Mouse (Mus musculus) limb, embryonic 11.5 days (tissue): Measurements from ENCODE around the gene Nfe2l2. TPM values are rescaled to one million over a fixed set of nuclear protein-coding genes. Genes with fewer than 3 reads are reported as not detected.

Source experiments
- ATAC-seq: fragments of 200-750 bp; cut with Nextera tagmentation; 2 replicates; pipeline ENCODE4 v1.8.0; 2017; ENCODE audit warnings: low read depth; ENCODE audit not compliant: insufficient number of reproducible peaks, low FRiP score, low TSS enrichment
- DNase-seq: peaks from one replicate; pipeline ENCODE4 v3.0.0-alpha.2; 2015; ENCODE audit warnings: low spot score
- H3K27ac ChIP-seq: fragments of 300-500 bp; sonication (generic); replicated peaks from 2 replicates; pipeline ENCODE4 v1.5.1; 2014; ENCODE audit warnings: low read depth, mild to moderate bottlenecking, low read length
- H3K27me3 ChIP-seq: fragments of 300-500 bp; sonication (generic); 2 replicates; pipeline ENCODE4 v1.6.1; 2014; ENCODE audit warnings: mild to moderate bottlenecking, low read length, mixed read lengths; ENCODE audit not compliant: control insufficient read depth, insufficient read depth
- H3K36me3 ChIP-seq: fragments of 300-500 bp; sonication (generic); 2 replicates; pipeline ENCODE4 v1.6.1; 2014; ENCODE audit warnings: mild to moderate bottlenecking, low read length, moderate library complexity, mixed read lengths; ENCODE audit not compliant: control insufficient read depth, insufficient read depth
- H3K4me1 ChIP-seq: fragments of 300-500 bp; sonication (generic); 2 replicates; pipeline ENCODE4 v1.6.1; 2014; ENCODE audit warnings: low read length, mixed read lengths; ENCODE audit not compliant: control insufficient read depth, insufficient read depth
- H3K4me2 ChIP-seq: fragments of 300-500 bp; sonication (generic); 2 replicates; pipeline ENCODE4 v1.6.1; 2014; ENCODE audit warnings: low read depth, mild to moderate bottlenecking, moderate library complexity; ENCODE audit not compliant: severe bottlenecking
- H3K4me3 ChIP-seq: fragments of 300-500 bp; sonication (generic); 2 replicates; pipeline ENCODE4 v1.5.1; 2014; ENCODE audit warnings: low read depth, low read length
- H3K9ac ChIP-seq: fragments of 300-500 bp; sonication (generic); 2 replicates; pipeline ENCODE4 v1.6.1; 2014; ENCODE audit warnings: mild to moderate bottlenecking, low read length
- H3K9me3 ChIP-seq: fragments of 300-500 bp; sonication (generic); 2 replicates; pipeline ENCODE4 v1.6.1; 2016; ENCODE audit warnings: low read length; ENCODE audit not compliant: control insufficient read depth
- WGBS: fragments of 180-500 bp; shearing (Covaris S2); extraction: QIAGEN DNeasy Blood & Tissue Kit; methylation state at CpG from one replicate; pipeline ENCODE4 v1.1.7; 2014; 5-methylcytosine and 5-hydroxymethylcytosine counted together
- polyA plus RNA-seq: library from polyadenylated mRNA; unstranded; fragments of >200 nt; fragmentation: Nextera tagmentation; extraction: Ambion mirVana; gene quantifications from 2 replicates; pipeline ENCODE4 v1.2.1, GENCODE M21; 2014

Gene Nfe2l2
- polyA plus RNA-seq, 1 experiment from 2014 or later = 45.3 TPM

DNA sequence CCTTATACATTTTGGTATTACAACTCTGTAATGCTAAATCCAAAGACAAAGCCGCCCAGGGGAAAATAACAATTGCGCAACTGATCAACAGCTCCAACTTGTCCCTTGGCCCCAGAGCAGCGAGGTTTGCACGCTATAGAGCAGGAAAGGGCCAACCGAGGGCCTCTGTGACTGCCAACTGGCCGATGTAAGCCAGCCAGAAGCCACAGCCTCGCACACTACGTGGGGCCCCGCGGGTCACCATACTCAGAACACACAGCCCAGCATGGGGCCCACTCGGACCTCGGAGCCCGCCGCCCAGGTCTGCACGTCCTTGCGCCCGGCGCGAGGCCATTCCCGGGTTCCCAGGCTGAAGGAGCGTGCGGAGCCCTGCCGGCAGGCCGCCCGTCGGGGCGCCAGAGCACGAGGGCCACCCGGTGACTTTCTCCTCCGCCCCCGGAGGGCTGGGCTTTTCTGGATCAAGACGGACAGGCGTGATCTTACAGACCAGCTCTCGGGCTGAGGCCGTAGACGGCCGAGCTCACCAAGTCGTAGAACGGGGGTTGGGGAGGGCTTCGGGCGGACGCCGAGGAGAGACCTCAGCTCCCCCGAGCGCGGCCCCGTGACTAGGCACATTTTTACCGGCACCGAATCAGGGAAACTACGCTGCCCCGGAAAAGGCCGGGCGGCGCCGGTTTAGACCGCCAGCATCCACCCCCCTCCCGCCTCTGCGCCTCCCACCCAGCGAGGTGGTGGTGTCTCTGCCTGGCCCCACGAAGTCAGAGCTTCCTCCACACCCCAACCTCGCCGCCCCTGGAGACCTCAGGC is 863 bp downstream of the Nfe2l2 start:
- H3K4me3 ChIP-seq = peak overlapping the region; percentile 86
- WGBS = under 1% methylated on average over 62 of the region's 62 CpGs

GRCm38 (mm10) chr2:75702588-75702976 is 1.9 kb downstream of the Nfe2l2 start:
- H3K4me2 ChIP-seq = peak overlapping the region; percentile 88
- peak overlapping the region; percentile 86 for H3K9ac ChIP-seq
- no peaks in the 10 kb centered on the region for H3K27me3 ChIP-seq
- H3K4me3 ChIP-seq = peak overlapping the region; percentile 86
- DNase-seq (no peak), ATAC-seq (no peak)
- H3K36me3 ChIP-seq = no peaks in the 10 kb centered on the region
- 27% methylated on average over 5 of the region's 5 CpGs for WGBS
- H3K27ac ChIP-seq = peak overlapping the region; percentile 93; the same call in 1 of the 2 replicates
- peaks cover 13% of the 10 kb centered on the region for H3K4me1 ChIP-seq
- no peaks in the 10 kb centered on the region for H3K9me3 ChIP-seq

More for the DNA sequence above, 863 bp downstream of the Nfe2l2 start:
- H3K4me2 ChIP-seq = peak overlapping the region; percentile 88
- peaks cover 13% of the 10 kb centered on the region for H3K4me1 ChIP-seq
- no peaks in the 10 kb centered on the region for H3K36me3 ChIP-seq
- peak overlapping the region; percentile 93 for H3K27ac ChIP-seq
- no peaks in the 10 kb centered on the region for H3K9me3 ChIP-seq
- H3K9ac ChIP-seq = peak overlapping the region; percentile 86
- ATAC-seq = peak; percentile 68
- H3K27me3 ChIP-seq = no peaks in the 10 kb centered on the region
- DNase-seq = peak; percentile 95

DNA sequence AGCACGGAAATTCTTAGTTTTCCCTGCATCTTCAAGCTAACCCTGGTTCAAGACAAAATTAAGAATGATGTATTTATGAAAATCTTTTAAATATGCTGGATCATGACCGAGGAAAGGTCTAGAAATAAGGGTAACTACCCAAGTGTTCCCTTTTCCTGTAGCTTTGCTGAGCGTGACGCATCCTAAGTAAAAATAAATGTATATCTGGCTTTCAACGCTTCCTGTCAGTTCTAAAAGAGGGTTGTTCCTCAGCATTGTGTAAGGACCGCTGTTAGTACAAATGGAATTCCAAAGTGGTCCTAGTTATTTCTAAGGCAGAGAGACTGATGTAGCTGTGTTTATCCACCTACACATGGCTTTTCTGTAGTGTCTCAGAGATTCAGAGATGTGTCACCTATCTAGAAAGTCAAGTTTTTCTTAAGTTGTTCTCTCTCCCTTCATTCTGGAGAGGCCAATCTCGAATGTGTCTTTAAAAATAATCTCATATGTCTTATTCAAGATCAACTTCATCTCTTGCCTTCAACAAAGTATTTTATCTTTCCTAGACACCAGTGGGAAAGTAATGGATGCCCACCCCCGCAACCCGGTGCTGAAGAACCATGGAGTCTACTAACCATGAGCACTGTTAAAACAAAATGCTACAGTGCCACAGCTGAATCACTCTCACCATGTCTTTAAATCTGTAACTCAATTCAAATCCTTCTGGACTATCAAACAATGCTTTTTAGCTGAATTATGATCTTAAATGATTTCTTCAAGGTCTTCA is 2.4 kb downstream of the Nfe2l2 start:
- Histone ChIP-seq H3K9ac (no peak overlapping the region), H3K27ac (no peak overlapping the region), H3K4me2 (peak overlapping the region; percentile 88), H3K27me3 (no peaks in the 10 kb centered on the region), H3K9me3 (no peaks in the 10 kb centered on the region), H3K4me1 (peaks cover 13% of the 10 kb centered on the region), H3K4me3 (peak overlapping the region; percentile 86), H3K36me3 (no peaks in the 10 kb centered on the region)
- DNase-seq (no peak), ATAC-seq (no peak)
- WGBS = 84% methylated on average over 9 of the region's 9 CpGs

- no peak for DNase-seq
- no peaks in the 10 kb centered on the region for H3K36me3 ChIP-seq
- ATAC-seq = no peak
- peak overlapping the region; percentile 16; the same call in 1 of the 2 replicates for H3K27ac ChIP-seq
- 59% methylated on average over 3 of the region's 3 CpGs for WGBS
- no peaks in the 10 kb centered on the region for H3K27me3 ChIP-seq
- no peak overlapping the region for H3K4me3 ChIP-seq
- H3K9me3 ChIP-seq = no peaks in the 10 kb centered on the region
- no peak overlapping the region for H3K9ac ChIP-seq
- H3K4me1 ChIP-seq = peaks cover 15% of the 10 kb centered on the region
- H3K4me2 ChIP-seq = peak overlapping the region; percentile 10; the same call in 1 of the 2 replicates
These were observed 3.2 kb downstream of the Nfe2l2 start for GRCm38 (mm10) chr2:75701207-75701606.

DNA sequence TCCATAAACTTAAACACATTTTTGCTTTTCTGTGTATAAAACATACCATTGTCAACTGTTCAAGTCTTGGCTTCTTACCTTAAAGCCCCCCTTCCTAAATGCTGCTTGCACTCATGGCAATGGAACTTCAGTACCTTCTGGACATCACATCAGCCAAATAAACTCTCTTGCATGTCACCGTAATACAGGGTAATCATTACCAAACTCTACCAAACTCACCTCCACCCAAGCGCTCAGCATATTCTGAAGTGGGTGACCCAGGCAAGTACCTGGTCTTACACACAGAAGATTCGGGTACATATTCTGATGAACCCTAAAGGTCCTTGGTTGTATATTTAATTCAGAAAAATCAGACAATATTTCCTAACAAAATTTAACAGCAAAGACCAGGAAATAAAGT is 3.9 kb downstream of the Nfe2l2 start:
- Histone ChIP-seq H3K27me3 (no peaks in the 10 kb centered on the region), H3K36me3 (no peaks in the 10 kb centered on the region), H3K4me3 (no peak overlapping the region), H3K4me1 (peaks cover 20% of the 10 kb centered on the region), H3K9me3 (no peaks in the 10 kb centered on the region), H3K9ac (no peak overlapping the region), H3K27ac (no peak overlapping the region), H3K4me2 (no peak overlapping the region)
- ATAC-seq = no peak
- no peak for DNase-seq
- WGBS = 95% methylated on average over 3 of the region's 3 CpGs

- Histone ChIP-seq H3K27ac (no peak overlapping the region), H3K4me1 (peaks cover 15% of the 10 kb centered on the region), H3K4me3 (no peak overlapping the region), H3K4me2 (no peak overlapping the region), H3K27me3 (no peaks in the 10 kb centered on the region), H3K36me3 (no peaks in the 10 kb centered on the region), H3K9ac (no peak overlapping the region), H3K9me3 (no peaks in the 10 kb centered on the region)
- ATAC-seq (no peak), DNase-seq (no peak)
- 94% methylated on average over 3 of the region's 3 CpGs for WGBS
These were observed 5.6 kb downstream of the Nfe2l2 start for GRCm38 (mm10) chr2:75698874-75699273.

- no peak overlapping the region for H3K9ac ChIP-seq
- peaks cover 15% of the 10 kb centered on the region for H3K4me1 ChIP-seq
- ATAC-seq = no peak
- no peaks in the 10 kb centered on the region for H3K36me3 ChIP-seq
- no peak overlapping the region for H3K4me3 ChIP-seq
- H3K27me3 ChIP-seq = no peaks in the 10 kb centered on the region
- no peak overlapping the region for H3K27ac ChIP-seq
- no peak for DNase-seq
- H3K4me2 ChIP-seq = no peak overlapping the region
- 40% methylated on average over 4 of the region's 4 CpGs for WGBS
- no peaks in the 10 kb centered on the region for H3K9me3 ChIP-seq
These were observed 6.4 kb downstream of the Nfe2l2 start for GRCm38 (mm10) chr2:75698007-75698406.

DNA sequence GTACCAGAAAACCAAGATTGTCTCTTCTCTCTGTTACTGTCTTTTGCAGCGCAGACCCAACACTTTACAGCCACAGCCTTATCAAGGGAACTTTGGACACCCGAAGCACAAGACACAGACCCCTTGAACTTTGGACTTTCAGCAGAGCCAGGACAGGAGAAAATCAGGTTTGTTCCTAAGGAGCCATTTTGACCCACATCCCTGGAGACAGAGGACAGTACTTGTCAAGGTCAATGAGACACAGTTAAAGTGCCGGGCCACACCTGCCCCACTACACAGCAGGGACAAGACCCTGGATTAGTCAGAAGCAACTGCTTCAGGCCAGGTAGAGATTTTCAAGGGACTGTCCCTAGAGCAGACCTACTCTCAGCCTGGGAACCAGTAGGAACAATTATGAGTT is 7.2 kb downstream of the Nfe2l2 start:
- Histone ChIP-seq H3K9ac (no peak overlapping the region), H3K4me2 (no peak overlapping the region), H3K4me1 (peaks cover 12% of the 10 kb centered on the region), H3K27ac (no peak overlapping the region), H3K4me3 (no peak overlapping the region), H3K9me3 (no peaks in the 10 kb centered on the region), H3K36me3 (no peaks in the 10 kb centered on the region), H3K27me3 (no peaks in the 10 kb centered on the region)
- DNase-seq (no peak), ATAC-seq (no peak)
- 82% methylated on average over 3 of the region's 3 CpGs for WGBS
